Mouse (Mus musculus) lung, postnatal 0 days (tissue): ENCODE results near the gene Polr3a. TPM values are rescaled to one million over a fixed set of nuclear protein-coding genes. Genes with fewer than 3 reads are reported as not detected.
A peak's percentile ranks its signal among the peaks of the same experiment; 100 is the strongest.

ENCODE experiments used
- ATAC-seq: fragments of 200-750 bp; cut with Nextera tagmentation; 2 replicates; pipeline ENCODE4 v1.8.0; 2017; ENCODE audit warnings: moderate library complexity
- DNase-seq: peaks from one replicate; pipeline ENCODE4 v3.0.0-alpha.2; 2016; ENCODE audit warnings: low spot score
- H3K27ac ChIP-seq: fragments of 300-500 bp; sonication (generic); 2 replicates; pipeline ENCODE4 v1.5.1; 2014; ENCODE audit warnings: antibody characterized with exemption, mild to moderate bottlenecking, low read length, mixed read lengths
- H3K27me3 ChIP-seq: fragments of 300-500 bp; sonication (generic); replicated peaks from 2 replicates; pipeline ENCODE4 v1.6.1; 2014; ENCODE audit warnings: low read length, mixed read lengths; ENCODE audit not compliant: insufficient read depth
- H3K36me3 ChIP-seq: fragments of 300-500 bp; sonication (generic); 2 replicates; pipeline ENCODE4 v1.6.1; 2014; ENCODE audit warnings: low read length, mixed read lengths; ENCODE audit not compliant: insufficient read depth
- H3K4me1 ChIP-seq: fragments of 300-500 bp; sonication (generic); 2 replicates; pipeline ENCODE4 v1.6.1; 2014; ENCODE audit warnings: antibody characterized with exemption, low read depth, low read length, mixed read lengths; ENCODE audit not compliant: insufficient read depth
- H3K4me2 ChIP-seq: fragments of 300-500 bp; sonication (generic); replicated peaks from 2 replicates; pipeline ENCODE4 v1.6.1; 2014; ENCODE audit warnings: low read depth, mild to moderate bottlenecking, low read length, moderate library complexity, mixed read lengths
- H3K4me3 ChIP-seq: fragments of 300-500 bp; sonication (generic); 2 replicates; pipeline ENCODE4 v1.5.1; 2014; ENCODE audit warnings: low read depth, low read length
- H3K9ac ChIP-seq: fragments of 300-500 bp; sonication (generic); replicated peaks from 2 replicates; pipeline ENCODE4 v1.6.1; 2014; ENCODE audit warnings: low read depth, mild to moderate bottlenecking
- H3K9me3 ChIP-seq: fragments of 300-500 bp; sonication (generic); 2 replicates; pipeline ENCODE4 v1.6.1; 2016; ENCODE audit warnings: low read length, mixed read lengths
- CTCF ChIP-seq: IDR thresholded peaks from 2 replicates; pipeline ENCODE4 v1.5.1; 2016; ENCODE audit warnings: antibody characterized with exemption, mild to moderate bottlenecking
- EP300 ChIP-seq: IDR thresholded peaks from 2 replicates; pipeline ENCODE4 v1.6.1; 2016; ENCODE audit warnings: antibody characterized with exemption, mild to moderate bottlenecking, control low read depth
- WGBS: fragments of 180-500 bp; shearing (Covaris S2); extraction: QIAGEN DNeasy Blood & Tissue Kit; methylation state at CpG from one replicate; pipeline ENCODE4 v1.1.7; 2014; 5-methylcytosine and 5-hydroxymethylcytosine counted together
- polyA plus RNA-seq: library from polyadenylated mRNA; unstranded; fragments of >200 nt; fragmentation: Nextera tagmentation; extraction: Ambion mirVana; gene quantifications from 2 replicates; pipeline ENCODE4 v1.2.1, GENCODE M21; 2015

Polr3a gene
- polyA plus RNA-seq, 1 experiment from 2014 or later: 8.4 TPM

GRCm38 (mm10) chr14:24507452-24508069, 20.7 kb upstream of the Polr3a start:
- TF ChIP-seq EP300 (no peak), CTCF (no peak)
- Histone ChIP-seq H3K4me2 (no peak overlapping the region), H3K9me3 (no peaks in the 10 kb centered on the region; the same call in 1 of the 2 replicates), H3K4me1 (0 out of 2 replicates have a peak, but pooled peaks cover 3% of the 10 kb centered on the region), H3K36me3 (no peaks in the 10 kb centered on the region), H3K27ac (no peak overlapping the region), H3K27me3 (no peaks in the 10 kb centered on the region), H3K9ac (no peak overlapping the region), H3K4me3 (no peak overlapping the region)
- ATAC-seq (no peak), DNase-seq (peak; percentile 30)
- 20% methylated on average over 14 of the region's 14 CpGs for WGBS

GRCm38 (mm10) chr14:24501256-24501655, 14.4 kb upstream of the Polr3a start:
- H3K4me3 ChIP-seq: no peak overlapping the region
- H3K9me3 ChIP-seq: no peaks in the 10 kb centered on the region
- 64% methylated on average over 4 of the region's 4 CpGs for WGBS
- H3K9ac ChIP-seq: no peak overlapping the region
- TF ChIP-seq EP300 (no peak), CTCF (no peak)
- H3K36me3 ChIP-seq: peaks cover 20% of the 10 kb centered on the region
- H3K27ac ChIP-seq: no peak overlapping the region
- no peak overlapping the region for H3K4me2 ChIP-seq
- DNase-seq (no peak), ATAC-seq (no peak)
- H3K27me3 ChIP-seq: no peaks in the 10 kb centered on the region
- peaks cover 5% of the 10 kb centered on the region; the same call in 1 of the 2 replicates for H3K4me1 ChIP-seq

GRCm38 (mm10) chr14:24500845-24501186, 14.0 kb upstream of the Polr3a start:
- WGBS: 12% methylated on average over 8 of the region's 8 CpGs
- ATAC-seq: peak; percentile 46
- 0 out of 2 replicates have a peak overlapping the region, but pooled peaks have one; percentile 6 for H3K4me3 ChIP-seq

GRCm38 (mm10) chr14:24500091-24500844, 13.4 kb upstream of the Polr3a start:
- ATAC-seq (peak; percentile 78), DNase-seq (peak; percentile 86)
- no peak overlapping the region for H3K27ac ChIP-seq
- no peaks in the 10 kb centered on the region for H3K27me3 ChIP-seq
- 17% methylated on average over 18 of the region's 18 CpGs for WGBS
- peak overlapping the region; percentile 44 for H3K4me2 ChIP-seq
- no peaks in the 10 kb centered on the region for H3K9me3 ChIP-seq
- no peak for TF ChIP-seq EP300
- peak; percentile 92 for TF ChIP-seq CTCF
- 0 out of 2 replicates have a peak overlapping the region, but pooled peaks have one; percentile 6 for H3K4me3 ChIP-seq
- H3K9ac ChIP-seq: no peak overlapping the region; the same call in 1 of the 2 replicates
- peaks cover 27% of the 10 kb centered on the region for H3K36me3 ChIP-seq
- peaks cover 5% of the 10 kb centered on the region; the same call in 1 of the 2 replicates for H3K4me1 ChIP-seq

More at GRCm38 (mm10) chr14:24500845-24501186, 14.0 kb upstream of the Polr3a start:
- DNase-seq: no peak
- TF ChIP-seq CTCF: no peak
- no peak for TF ChIP-seq EP300
- Histone ChIP-seq H3K4me2 (peak overlapping the region; percentile 44), H3K27me3 (no peaks in the 10 kb centered on the region), H3K9me3 (no peaks in the 10 kb centered on the region), H3K27ac (no peak overlapping the region), H3K36me3 (peaks cover 24% of the 10 kb centered on the region), H3K4me1 (peaks cover 5% of the 10 kb centered on the region; the same call in 1 of the 2 replicates), H3K9ac (peak overlapping the region; percentile 32; the same call in 1 of the 2 replicates)

GRCm38 (mm10) chr14:24499478-24499877, 12.6 kb upstream of the Polr3a start:
- no peak for DNase-seq
- no peak for ATAC-seq
- no peak overlapping the region for H3K27ac ChIP-seq
- H3K9me3 ChIP-seq: no peaks in the 10 kb centered on the region
- no peak overlapping the region for H3K4me2 ChIP-seq
- H3K4me3 ChIP-seq: no peak overlapping the region
- no peak overlapping the region for H3K9ac ChIP-seq
- TF ChIP-seq CTCF (no peak), EP300 (no peak)
- WGBS: 29% methylated on average over 9 of the region's 9 CpGs
- H3K4me1 ChIP-seq: peaks cover 5% of the 10 kb centered on the region; the same call in 1 of the 2 replicates
- no peaks in the 10 kb centered on the region for H3K27me3 ChIP-seq
- H3K36me3 ChIP-seq: peaks cover 35% of the 10 kb centered on the region

- no peak overlapping the region for H3K9ac ChIP-seq
- H3K4me1 ChIP-seq: peaks cover 5% of the 10 kb centered on the region; the same call in 1 of the 2 replicates
- H3K9me3 ChIP-seq: no peaks in the 10 kb centered on the region
- no peak overlapping the region for H3K4me2 ChIP-seq
- no peak overlapping the region for H3K27ac ChIP-seq
- DNase-seq: no peak
- TF ChIP-seq EP300: no peak
- no peak for TF ChIP-seq CTCF
- WGBS: 65% methylated on average over 5 of the region's 5 CpGs
- no peak for ATAC-seq
- no peaks in the 10 kb centered on the region for H3K27me3 ChIP-seq
- no peak overlapping the region for H3K4me3 ChIP-seq
- peaks cover 38% of the 10 kb centered on the region for H3K36me3 ChIP-seq
Observed at GRCm38 (mm10) chr14:24498561-24499255, 11.8 kb upstream of the Polr3a start.
